Mouse (Mus musculus): Measurements from ENCODE around the gene Slc7a7. TPM values are rescaled to one million over a fixed set of nuclear protein-coding genes. Genes with fewer than 3 reads are reported as not detected.

Slc7a7 gene
- total RNA-seq, 2 experiments from 2014 or later = 2.1 to 2.2 TPM

DNA sequence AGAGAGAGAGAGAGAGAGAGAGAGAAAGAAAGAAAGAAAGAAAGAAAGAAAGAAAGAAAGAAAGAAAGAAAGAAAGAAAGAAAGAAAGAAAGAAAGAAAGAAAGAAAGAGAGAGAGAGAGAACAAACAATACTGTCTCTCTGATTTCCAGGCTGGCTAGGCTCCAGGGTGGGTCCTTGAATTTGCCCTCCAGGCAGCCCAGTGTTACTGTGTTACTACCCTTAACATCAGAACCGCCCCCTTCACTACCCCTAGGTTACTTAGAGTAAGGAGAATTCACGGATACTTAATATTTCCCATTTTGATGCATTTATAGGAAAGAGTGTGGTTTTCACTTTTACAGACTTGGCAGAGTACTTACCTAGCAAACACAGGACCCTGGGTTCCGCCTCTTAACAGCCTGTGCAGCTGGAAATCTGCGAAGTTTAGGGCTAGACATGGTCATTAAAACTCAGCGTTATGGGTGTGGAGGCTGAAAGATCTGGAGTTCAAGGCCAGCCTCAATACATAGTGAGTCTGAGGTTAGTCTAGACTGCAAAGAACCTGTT lies 1.3 kb downstream of the Slc7a7 start:
- intact Hi-C loops (cut with DNase I) = loop anchor here (5.0 kb wide), 1 partner anchor 524 kb away; no protein-coding TSS in a partner anchor
- DNase-seq (ENCODE audit: extremely low spot score in 1 of 2, low spot score in 2 of 2) = no peak

DNA sequence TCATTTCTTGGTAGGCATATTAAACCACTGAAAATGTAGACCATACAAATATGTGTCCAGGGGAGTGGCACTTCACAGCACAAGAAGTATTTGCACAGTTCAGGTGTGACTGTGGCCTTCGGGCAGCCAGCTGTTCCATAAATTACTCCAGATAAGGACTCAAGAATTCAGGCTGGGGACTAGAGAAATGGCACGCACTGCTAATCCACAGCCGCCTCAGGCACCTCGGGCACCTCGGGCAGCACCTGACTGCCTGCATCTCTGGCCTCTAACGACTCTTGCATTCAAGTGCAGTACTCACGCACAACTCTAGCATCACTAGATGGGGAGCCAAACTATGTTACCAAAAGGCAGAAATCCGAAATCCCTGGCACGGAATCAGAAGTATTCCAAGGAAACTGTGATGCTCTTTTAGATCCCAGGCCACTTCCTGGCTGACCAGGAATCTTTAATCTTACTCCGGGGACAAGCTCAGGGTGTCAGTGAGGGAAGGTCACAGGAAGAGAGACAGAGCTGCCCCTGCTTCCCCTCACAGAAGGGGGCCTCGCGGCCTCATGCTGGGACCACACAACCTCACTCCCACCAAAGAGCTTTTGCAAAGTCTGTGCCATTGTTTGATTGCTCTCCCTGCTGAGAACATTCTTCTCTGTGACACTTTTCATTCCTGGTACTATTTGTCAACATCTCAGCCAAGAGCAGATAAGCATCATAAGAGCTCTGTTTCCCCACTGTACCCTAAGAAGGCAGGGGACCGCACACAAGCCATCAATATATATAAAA lies 2.1 kb downstream of the Slc7a7 start:
- intact Hi-C loops (cut with DNase I) = loop anchor here (5.0 kb wide), 1 partner anchor 523 kb away; no protein-coding TSS in a partner anchor
- DNase-seq (ENCODE audit: extremely low spot score in 1 of 2, low spot score in 2 of 2) = no peak

DNA sequence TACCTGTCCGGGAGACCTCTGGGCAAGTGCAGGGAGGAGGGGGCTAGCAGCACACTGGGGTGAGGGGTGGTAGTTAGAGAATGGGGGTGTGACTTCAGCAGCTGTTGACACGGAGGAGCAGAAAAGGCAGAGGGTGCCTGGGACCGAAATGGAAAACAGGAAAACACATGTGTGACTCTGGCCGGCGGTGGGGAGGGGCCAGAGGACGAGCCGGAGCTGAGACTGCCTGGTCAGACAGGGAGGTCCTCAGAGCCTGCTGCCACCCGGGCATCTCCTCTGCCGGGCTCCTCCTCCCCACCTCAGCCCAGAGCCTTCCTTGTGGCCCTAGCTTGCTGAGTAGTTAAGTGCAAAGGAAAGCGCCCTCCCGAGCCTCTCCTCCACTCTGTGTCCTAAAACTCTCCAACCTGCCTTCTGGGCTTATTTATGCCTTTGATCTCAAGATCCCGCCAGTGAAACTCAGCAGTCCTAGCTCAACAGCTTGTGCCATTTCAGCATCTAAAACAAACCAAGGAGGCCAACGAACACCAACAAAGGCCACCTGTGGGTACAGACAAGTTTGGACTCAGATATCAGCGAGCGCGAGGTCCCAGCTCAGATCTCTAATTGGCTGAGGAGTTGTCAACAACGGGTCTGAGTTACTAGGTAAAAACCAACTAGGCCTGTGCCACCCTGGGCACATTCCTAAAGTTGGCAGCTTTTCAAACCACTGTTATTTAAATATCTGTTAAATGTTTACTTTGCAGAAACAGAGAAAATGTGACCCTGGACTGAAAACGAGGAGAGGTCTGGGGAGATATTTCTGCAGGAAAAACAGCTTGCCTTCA lies 3.5 kb downstream of the Slc7a7 start:
- intact Hi-C loops (cut with DNase I) = no loop called here
- peak in 1 of 2 experiments; percentile 60 for DNase-seq (ENCODE audit: extremely low spot score in 1 of 2, low spot score in 2 of 2)

DNA sequence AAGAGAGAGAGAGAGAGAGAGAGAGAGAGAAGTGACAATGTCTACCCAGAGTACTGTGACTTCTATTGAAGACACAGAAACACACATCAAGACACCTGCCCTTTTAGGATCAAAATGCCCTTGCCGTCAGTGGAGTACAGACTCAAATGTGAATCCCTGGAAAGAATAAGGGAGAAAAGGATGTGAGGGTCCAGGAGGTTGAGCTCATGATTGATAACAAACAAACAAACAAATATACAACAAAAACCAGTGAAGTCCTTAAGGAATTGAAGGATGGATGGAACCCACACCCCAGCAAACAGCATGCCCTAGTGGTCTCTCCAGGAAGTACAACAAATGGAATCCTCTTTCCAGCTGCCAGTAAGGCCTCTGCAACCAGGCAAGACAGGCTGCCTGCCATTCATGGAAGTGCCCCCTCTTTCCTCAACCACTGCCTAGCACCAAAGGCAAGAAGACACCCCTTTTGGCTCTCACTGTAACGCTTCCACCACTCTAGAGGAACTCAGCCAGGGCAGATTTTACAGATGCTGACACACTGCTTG lies 4.9 kb downstream of the Slc7a7 start:
- intact Hi-C loops (cut with DNase I) = no loop called here
- peak in 1 of 2 experiments; percentile 58 for DNase-seq (ENCODE audit: extremely low spot score in 1 of 2, low spot score in 2 of 2)

DNA sequence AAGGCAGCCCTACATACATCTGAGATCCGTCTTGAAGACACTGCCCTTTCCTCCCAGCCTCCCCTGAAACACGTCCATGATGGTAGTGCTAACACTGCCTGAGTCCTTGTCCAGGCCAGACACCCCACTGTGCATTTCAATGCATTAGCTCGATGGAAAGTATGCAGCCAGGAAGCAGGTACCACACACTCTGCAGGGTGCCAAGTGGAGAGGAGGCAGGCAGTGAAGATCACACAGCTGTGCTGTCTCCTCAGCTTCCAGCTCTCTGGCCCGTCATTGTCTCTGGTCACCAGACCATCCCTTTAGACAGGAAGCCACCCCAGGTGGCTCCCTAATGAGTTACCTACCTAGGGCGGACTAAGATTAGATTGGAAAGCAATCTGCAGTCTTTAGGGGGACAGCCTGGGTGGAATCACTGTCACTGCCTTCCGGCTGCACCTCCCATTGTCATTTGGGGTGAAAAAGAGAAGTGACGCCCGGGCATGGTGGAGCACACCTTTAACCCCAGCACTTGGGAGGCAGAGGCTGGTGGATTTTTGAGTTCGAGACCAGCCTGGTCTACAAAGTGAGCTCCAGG lies 5.5 kb downstream of the Slc7a7 start:
- DNase-seq (ENCODE audit: extremely low spot score in 1 of 2, low spot score in 2 of 2) = no peak
- intact Hi-C loops (cut with DNase I) = no loop called here

DNA sequence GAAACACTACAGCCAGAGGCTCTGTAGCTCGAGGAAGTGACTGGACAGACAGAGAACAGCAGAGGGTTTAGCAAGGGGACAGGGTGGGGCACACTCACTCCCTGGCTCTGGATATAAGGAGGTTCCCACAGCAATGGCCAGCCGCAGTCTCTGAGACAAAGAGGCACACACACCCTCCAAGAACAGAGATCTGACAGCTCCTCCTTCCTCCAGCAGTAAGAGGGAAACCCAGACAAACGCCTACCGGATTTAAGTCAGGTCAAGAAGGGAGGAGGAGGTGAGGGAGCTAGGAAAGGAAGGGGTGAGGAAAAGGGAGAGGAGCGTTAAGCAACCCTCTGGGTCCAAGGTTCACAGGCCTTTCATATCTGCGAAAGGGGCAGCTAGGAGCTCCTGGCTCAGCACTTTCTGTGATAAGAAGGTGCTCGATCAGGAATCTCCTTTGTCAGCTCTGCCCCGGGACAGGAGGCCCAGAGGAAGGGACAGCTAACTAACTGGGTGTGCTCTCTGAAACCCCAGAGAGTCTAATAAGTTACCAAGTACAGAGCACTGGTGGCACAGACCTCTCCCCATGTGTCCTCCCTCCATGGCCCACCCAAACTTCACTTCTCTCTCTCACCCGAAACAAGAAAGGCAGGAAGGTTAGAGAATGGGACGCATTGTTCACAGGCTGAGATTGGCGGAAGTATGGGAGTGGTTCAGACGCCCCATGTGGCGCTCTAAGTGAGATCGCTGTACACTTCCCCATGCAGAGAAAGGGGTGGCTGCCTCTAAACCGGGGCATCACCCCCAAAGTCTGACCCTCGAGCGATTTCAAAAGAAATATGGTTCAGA lies 7.4 kb downstream of the Slc7a7 start:
- intact Hi-C loops (cut with DNase I) = no loop called here
- DNase-seq (ENCODE audit: extremely low spot score in 1 of 2, low spot score in 2 of 2) = no peak

DNA sequence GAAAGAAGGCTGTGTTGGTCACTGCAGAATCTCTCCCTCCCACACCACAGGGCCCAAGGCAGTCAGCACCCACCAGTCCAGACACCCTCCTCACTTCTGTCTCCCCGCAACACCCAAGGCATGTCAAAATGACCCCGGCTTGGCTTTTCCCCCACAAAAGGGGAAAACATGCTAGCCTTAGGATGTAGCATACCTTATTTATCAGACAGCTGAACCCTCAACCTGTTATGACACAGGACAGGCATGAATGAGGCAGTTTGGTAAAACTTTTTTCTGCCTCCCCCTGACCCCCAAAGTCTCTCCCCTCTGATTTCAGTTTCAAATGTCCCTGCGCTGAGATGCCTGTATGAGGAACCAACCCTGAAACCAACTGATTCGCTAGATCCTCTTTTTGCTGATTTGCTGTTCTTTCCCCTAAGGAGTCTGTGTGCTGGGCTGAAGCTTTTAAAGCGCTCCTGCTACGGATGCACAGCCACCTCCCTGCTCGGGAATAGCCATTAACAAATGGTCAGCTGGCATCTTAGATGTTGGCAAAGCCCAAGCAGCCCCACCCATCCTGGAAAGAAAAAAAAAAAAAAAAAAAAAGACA lies 8.4 kb downstream of the Slc7a7 start:
- intact Hi-C loops (cut with DNase I) = no loop called here
- no peak for DNase-seq (ENCODE audit: extremely low spot score in 1 of 2, low spot score in 2 of 2)

DNA sequence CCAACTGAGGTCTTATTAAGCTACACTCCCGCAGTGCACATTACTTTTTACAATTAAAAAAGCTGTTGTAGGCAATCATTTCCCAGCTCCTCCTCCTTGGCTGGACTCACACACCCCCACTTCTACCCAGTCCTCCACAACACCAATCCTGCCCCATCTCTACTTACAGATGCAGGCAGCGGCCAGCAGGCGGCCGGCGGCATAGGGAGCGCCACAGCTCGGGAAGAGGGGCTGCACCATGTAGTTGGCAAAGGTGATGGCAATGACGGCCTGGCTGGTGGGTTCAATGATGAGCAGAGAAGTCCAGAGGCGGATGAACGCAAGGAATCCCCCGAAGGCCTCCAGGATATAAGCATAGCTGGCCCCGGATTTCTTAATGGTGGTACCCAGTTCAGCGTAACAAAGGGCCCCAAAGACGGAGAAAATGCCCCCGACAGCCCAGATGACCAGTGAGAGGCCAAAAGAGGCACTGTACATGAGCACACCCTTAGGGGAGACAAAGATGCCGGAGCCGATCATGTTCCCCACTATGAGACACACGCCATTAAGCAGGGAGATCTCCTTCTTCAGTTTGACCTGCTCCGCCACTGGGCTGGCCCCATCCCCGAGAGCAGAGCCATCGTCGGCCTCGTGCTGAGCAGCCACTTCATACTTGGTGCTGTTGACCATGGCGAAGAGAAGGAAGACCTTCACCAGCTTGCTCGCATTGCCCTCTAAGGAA lies 9.1 kb downstream of the Slc7a7 start:
- DNase-seq (ENCODE audit: extremely low spot score in 1 of 2, low spot score in 2 of 2) = peak in 1 of 2 experiments; percentile 42
- intact Hi-C loops (cut with DNase I) = no loop called here

DNA sequence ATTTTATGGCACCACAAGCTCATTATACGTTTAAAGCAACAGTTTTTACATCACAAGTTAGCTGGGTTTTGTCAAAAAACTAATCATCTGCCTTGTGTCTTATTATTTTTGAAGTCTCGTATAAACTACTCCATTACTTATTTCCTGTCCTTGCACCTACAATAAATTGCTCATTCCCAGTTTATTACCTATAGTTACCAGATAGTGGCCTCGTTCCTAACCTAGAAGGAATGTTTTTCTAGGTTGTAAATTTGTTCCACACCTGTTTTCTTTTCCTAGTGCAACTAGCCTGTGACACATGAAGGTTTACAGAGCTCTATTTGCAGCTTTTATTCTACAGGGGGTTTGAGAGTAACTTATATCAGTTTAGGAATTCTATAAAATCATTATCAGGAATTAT lies 15.9 kb downstream of the Slc7a7 start:
- intact Hi-C loops (cut with DNase I) = no loop called here
- DNase-seq (ENCODE audit: extremely low spot score in 1 of 2, low spot score in 2 of 2) = no peak

DNA sequence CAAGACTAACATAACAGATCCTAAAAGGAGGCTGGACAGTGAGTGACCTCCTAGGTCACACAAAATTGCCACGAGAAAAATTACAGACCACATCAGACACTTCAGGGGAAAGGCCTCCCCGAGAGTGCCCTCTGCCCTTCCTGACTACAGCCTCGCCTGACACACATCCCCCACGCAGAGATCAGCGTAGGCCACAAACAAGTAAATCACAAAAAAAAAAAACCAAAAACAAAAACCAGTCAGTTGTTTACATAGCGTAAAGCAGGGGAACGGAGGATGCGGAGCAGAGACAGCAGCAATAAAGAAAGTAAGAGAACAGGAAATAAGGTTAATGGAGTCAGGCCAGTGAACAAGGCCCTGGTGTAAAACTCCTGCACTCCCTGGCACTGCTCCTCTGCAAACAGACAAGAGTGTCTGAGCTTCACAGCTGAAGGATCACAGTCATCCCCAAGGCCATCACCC lies 18.6 kb downstream of the Slc7a7 start:
- intact Hi-C loops (cut with DNase I) = no loop called here
- DNase-seq (ENCODE audit: extremely low spot score in 1 of 2, low spot score in 2 of 2) = no peak

DNA sequence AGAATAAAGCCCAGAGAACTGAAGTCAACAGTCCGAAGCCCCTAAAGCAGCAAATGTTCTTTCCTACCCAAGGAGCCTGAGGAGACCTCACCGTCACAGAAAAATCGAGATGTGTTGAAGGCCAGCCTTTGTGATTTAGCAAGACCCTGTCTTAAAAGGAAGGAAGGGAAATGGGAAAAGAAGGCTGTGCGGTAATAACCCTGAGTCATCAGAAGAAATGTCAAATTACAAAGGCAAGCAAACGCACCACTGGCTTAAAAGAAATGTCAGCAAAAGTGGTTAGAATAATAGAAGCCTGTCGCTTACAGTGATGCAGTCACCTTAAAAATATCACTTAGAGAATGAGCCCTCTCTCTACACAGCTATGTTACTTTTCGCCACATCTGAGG lies 19.1 kb downstream of the Slc7a7 start:
- intact Hi-C loops (cut with DNase I) = no loop called here
- no peak for DNase-seq (ENCODE audit: extremely low spot score in 1 of 2, low spot score in 2 of 2)

DNA sequence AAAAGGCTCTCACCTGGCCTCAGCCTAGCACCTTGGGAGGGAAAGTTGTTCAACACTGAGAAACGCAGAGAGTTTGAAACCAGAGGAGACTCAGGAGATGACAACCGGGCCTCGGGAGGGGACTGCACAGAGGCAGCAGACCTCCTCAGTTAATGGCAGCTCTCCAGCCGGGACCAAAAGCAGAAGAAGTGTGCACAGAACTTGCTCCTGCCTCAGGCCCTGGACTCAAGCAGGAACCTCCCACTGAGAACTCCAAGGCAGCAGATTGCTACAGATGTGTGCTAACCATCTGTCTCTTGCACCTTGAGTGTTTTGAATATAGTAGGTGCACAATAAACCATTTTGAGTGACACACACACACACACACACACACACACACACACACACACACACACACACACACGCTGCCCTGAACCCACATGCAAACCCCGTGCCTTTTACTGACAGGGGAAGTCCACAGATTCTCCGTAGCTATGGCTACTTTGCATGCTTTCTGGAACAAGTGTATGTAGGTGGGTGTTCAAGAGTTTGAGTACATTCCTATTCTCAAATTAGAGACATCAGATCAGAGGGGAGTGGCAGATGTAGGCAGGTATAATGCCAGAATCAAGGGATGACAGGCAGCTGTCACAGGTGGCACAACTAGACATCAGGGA lies 19.6 kb downstream of the Slc7a7 start:
- DNase-seq (ENCODE audit: extremely low spot score in 1 of 2, low spot score in 2 of 2) = peak in 1 of 2 experiments; percentile 46
- intact Hi-C loops (cut with DNase I) = no loop called here

DNA sequence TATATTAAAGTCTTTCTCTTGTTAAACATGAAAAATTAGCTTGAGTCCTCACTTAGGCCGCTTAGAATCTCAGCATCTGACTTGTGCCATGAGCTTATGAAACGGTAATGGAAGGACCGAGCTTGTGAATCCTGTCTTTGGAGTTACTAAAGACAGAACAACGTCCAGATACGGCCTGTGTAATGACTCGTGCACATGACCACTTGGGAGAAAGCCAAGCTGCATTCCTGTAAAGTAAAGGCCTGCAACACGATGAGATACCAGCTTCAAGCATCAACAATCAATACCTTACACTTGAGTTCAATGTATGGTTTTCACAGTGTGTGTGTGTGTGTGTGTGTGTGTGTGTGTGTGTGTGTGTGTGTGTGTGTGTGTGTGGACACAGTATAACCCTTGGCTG lies 20.9 kb downstream of the Slc7a7 start:
- intact Hi-C loops (cut with DNase I) = no loop called here
- DNase-seq (ENCODE audit: extremely low spot score in 1 of 2, low spot score in 2 of 2) = no peak

DNA sequence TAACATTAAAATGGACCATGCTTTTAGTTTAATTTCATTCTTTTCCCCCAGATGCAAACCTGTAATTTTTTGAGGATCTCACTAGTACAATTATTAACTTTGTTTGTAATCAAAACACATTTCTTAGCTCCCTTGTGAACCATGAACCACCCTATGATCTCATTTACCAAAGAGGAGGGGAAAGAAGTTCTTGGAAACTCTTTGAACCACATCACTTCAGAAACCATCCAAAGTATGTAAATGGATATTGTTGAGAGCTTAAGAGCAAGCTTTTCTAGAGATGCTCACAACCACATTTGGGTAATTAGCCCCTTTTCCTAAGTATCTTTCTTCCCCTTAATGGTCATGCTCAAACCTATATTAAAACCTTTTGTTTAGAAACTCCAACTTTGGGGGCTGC lies 23.3 kb downstream of the Slc7a7 start:
- intact Hi-C loops (cut with DNase I) = no loop called here
- no peak for DNase-seq (ENCODE audit: extremely low spot score in 1 of 2, low spot score in 2 of 2)

DNA sequence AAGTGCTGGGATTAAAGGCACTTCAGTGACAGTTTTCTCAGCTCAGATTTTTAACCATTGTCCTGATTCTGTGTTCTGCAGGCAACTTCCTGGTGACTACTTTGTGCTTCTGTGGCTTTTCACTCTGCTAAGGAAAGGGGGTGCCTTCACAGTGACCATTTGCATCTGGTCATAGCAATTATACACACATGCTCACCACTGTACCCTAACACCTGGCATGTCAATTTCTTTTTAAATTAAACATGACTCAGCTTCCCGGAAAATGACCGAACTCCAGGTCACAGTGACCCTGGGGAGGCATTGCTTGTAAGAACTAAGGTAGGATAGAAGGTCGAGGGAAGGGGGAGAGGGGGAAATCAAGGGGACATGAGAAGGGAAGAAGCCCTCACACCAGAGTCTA lies 23.8 kb downstream of the Slc7a7 start:
- no peak for DNase-seq (ENCODE audit: extremely low spot score in 1 of 2, low spot score in 2 of 2)
- intact Hi-C loops (cut with DNase I) = no loop called here

DNA sequence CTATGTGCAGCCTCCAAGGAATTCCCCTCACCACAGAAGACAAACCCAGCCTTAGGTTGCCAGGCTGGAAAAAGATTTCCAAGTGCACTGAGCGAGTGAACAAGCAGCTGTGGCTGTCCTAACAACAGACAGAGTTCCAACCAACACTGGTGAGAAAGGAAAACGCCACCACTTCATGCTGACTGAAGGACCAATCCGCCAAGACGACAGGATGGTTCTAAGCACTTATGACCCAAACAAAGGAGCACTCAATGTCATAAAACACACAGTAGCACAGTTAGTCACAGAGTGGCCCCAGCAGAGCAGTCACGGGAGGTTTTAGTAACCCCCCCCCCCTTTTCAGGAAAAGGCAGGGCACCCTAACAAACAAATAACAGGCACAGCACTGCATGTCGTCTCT lies 26.7 kb downstream of the Slc7a7 start:
- DNase-seq (ENCODE audit: extremely low spot score in 1 of 2, low spot score in 2 of 2) = no peak
- intact Hi-C loops (cut with DNase I) = no loop called here

DNA sequence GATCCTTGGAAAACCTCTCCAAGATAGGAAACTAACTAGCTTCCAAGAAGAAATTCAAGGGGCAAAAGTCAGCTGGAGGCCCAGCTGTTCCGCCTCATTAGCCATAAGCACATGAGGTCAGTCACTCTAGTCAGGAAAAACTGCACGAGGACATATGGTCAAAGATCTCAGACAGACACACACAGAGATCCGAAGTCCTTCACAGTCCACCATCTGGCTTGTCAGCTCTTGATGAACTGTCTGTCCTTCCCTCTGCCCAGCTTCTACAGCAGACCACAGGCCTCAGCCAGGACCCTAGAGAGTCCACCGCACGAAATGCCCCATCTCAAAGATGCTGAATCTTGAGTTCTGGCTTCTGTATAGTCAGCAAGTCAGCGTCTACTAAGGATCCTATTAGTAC lies 30.0 kb downstream of the Slc7a7 start:
- DNase-seq (ENCODE audit: extremely low spot score in 1 of 2, low spot score in 2 of 2) = no peak
- intact Hi-C loops (cut with DNase I) = no loop called here

Data from left cerebral cortex, postnatal 10 days (tissue).